Mouse (Mus musculus): ENCODE measurements at regions not wholly inside any gene's neighbourhood (a gene's known extent, or its start where the extent isn't known, plus 50 kb on each side); places are given as distances from the start of the nearest gene placed in this dataset.
"Not testable (repeated sequence)": the region's sequence is repeated elsewhere in the genome, so short reads cannot be mapped to it uniquely, and the experiment has no call there.

DNA sequence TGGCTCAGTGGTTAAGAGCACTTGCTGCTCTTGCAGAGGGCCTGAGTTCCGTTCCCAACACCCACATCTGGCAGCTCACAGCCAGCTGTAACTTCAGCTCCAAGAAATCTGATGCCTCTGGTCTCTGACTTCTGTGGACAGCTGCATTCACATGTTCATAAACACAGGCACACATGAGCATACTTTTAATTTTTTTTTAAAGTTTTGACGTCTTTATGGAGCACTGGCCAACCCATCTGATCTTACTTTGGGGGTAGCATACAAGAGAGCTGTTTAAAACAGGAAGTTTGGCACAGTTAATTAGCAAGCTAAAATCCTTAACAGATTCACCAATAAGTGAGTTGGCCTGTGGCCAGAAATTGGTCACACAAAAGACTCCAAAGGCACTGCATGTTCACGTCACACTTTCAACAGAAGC lies 81.2 kb upstream of the Atl2 start:
- H3K9me3 ChIP-seq (replicated peaks; ENCODE audit: control insufficient read depth, low read length): no peaks in the 10 kb centered on the region
- DNase-seq (ENCODE audit: low spot score): no peak
- H3K4me3 ChIP-seq (ENCODE audit: low read depth, low read length): no peak overlapping the region
- H3K4me1 ChIP-seq (ENCODE audit: control insufficient read depth, insufficient read depth, low read length): no peaks in the 10 kb centered on the region
- ATAC-seq (replicated peaks; ENCODE audit: insufficient number of reproducible peaks, low FRiP score, low TSS enrichment, low read depth): no peak
- no peak overlapping the region for H3K27ac ChIP-seq (replicated peaks; ENCODE audit: low read depth, low read length)
- H3K36me3 ChIP-seq (replicated peaks; ENCODE audit: control insufficient read depth, insufficient read depth, low read depth, low read length): no peaks in the 10 kb centered on the region
- H3K9ac ChIP-seq (replicated peaks; ENCODE audit: low read length): no peak overlapping the region
- H3K4me2 ChIP-seq (ENCODE audit: low read depth, low read length): no peak overlapping the region
- no peaks in the 10 kb centered on the region for H3K27me3 ChIP-seq (ENCODE audit: control insufficient read depth, insufficient read depth, low read length)
- 53% methylated on average over 3 of the region's 3 CpGs for WGBS

DNA sequence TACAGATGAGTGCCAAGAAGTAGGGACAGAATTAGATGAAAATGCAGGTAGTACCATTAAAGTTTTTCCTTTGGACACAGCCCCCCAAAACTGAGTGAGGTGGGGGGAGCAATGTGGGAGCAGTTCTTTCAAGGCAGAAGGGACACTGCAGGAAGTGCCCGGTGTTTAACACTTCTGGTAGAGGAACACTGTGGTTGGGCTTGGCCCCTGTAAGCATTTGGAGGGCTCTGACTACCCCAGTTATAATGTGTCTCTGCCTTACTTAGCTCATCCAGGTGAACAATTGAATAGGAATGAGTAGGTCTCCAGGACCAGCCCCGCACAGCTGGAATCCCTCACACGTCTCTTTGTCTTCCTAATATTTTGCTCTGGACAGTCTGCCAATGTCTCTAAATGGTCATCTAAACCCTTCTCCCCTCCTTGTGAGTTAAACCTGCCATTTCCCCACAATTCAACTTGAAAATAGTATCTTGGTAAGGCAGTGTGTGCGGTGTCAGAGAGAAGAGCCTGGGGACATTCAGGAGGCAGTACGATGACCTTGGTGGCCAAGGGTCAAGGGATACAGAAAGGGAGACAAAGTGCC lies 80.7 kb upstream of the Atl2 start:
- no peak for ATAC-seq (replicated peaks; ENCODE audit: insufficient number of reproducible peaks, low FRiP score, low TSS enrichment, low read depth)
- no peaks in the 10 kb centered on the region for H3K4me1 ChIP-seq (ENCODE audit: control insufficient read depth, insufficient read depth, low read length)

DNA sequence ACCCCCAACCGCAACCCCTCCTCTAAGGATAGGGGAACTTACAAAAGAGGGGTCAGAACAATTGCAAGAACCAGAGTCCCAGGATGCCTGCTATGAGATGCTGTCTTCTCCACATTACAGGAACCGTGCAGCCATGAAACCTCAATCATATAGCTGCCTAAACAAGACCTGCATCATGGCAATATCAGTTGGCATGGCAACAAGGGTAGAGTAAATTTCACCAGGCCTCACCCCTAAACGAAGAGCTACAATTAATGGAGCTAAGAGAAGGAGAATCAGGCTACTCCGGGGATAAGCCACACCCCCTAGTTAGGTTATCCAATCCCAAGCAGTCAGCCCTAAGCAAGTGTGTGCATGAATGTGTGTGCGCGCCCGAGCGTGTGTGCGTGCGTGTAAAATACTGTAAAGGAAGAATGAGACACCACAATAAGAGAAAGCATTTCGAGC lies 80.1 kb upstream of the Atl2 start:
- H3K27ac ChIP-seq (replicated peaks; ENCODE audit: low read depth, low read length): no peak overlapping the region
- peak; percentile 52 for DNase-seq (ENCODE audit: low spot score)

More for the DNA sequence above, 80.7 kb upstream of the Atl2 start:
- Histone ChIP-seq H3K27me3 (ENCODE audit: control insufficient read depth, insufficient read depth, low read length) (no peaks in the 10 kb centered on the region), H3K4me2 (ENCODE audit: low read depth, low read length) (no peak overlapping the region), H3K36me3 (replicated peaks; ENCODE audit: control insufficient read depth, insufficient read depth, low read depth, low read length) (no peaks in the 10 kb centered on the region), H3K27ac (replicated peaks; ENCODE audit: low read depth, low read length) (no peak overlapping the region), H3K4me3 (ENCODE audit: low read depth, low read length) (no peak overlapping the region), H3K9me3 (replicated peaks; ENCODE audit: control insufficient read depth, low read length) (no peaks in the 10 kb centered on the region), H3K9ac (replicated peaks; ENCODE audit: low read length) (no peak overlapping the region)
- DNase-seq (ENCODE audit: low spot score): no peak
- 79% methylated on average over 5 of the region's 5 CpGs for WGBS

DNA sequence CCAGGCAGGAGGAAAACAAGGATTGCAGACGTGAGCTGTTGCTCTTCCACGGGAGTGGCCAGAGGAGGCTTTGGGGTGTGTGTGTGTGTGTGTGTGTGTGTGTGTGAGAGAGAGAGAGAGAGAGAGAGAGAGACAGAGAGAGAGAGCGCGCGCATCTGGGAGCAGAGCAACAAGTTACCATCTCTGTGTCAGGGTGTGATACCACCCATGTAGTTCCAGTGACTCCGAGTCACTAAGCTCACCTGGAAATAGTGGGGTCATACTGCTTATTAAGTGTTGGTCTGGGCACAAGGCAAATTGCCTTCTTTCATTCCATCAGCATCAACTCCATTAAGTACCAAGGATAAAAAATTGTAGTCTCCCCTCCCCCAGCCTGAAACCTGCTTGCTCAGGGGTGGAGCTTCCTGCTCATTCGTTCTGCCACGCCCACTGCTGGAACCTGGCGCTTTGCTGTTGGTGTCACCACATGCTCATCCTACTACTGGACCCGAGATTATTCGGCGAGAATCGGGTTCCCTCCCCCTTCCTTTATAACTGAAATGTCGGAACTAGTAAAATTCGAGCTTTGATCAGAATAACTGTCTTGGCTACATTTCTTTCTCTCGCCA lies 79.3 kb upstream of the Atl2 start:
- H3K36me3 ChIP-seq (replicated peaks; ENCODE audit: control insufficient read depth, insufficient read depth, low read depth, low read length); H3K4me3 ChIP-seq (ENCODE audit: low read depth, low read length); H3K4me1 ChIP-seq (ENCODE audit: control insufficient read depth, insufficient read depth, low read length); H3K27me3 ChIP-seq (ENCODE audit: control insufficient read depth, insufficient read depth, low read length); H3K27ac ChIP-seq (replicated peaks; ENCODE audit: low read depth, low read length); H3K9me3 ChIP-seq (replicated peaks; ENCODE audit: control insufficient read depth, low read length); ATAC-seq (replicated peaks; ENCODE audit: insufficient number of reproducible peaks, low FRiP score, low TSS enrichment, low read depth); DNase-seq (ENCODE audit: low spot score); H3K9ac ChIP-seq (replicated peaks; ENCODE audit: low read length): not testable (repeated sequence)
- peak overlapping the region; percentile 23; the same call in 1 of the 2 replicates for H3K4me2 ChIP-seq (ENCODE audit: low read depth, low read length)
- WGBS: 13% methylated on average over 16 of the region's 16 CpGs

More for the DNA sequence above, 80.1 kb upstream of the Atl2 start:
- Histone ChIP-seq H3K4me2 (ENCODE audit: low read depth, low read length) (peak overlapping the region; percentile 21; the same call in 1 of the 2 replicates), H3K4me3 (ENCODE audit: low read depth, low read length) (no peak overlapping the region), H3K9ac (replicated peaks; ENCODE audit: low read length) (no peak overlapping the region), H3K27me3 (ENCODE audit: control insufficient read depth, insufficient read depth, low read length) (no peaks in the 10 kb centered on the region), H3K9me3 (replicated peaks; ENCODE audit: control insufficient read depth, low read length) (no peaks in the 10 kb centered on the region), H3K4me1 (ENCODE audit: control insufficient read depth, insufficient read depth, low read length) (no peaks in the 10 kb centered on the region), H3K36me3 (replicated peaks; ENCODE audit: control insufficient read depth, insufficient read depth, low read depth, low read length) (no peaks in the 10 kb centered on the region)
- ATAC-seq (replicated peaks; ENCODE audit: insufficient number of reproducible peaks, low FRiP score, low TSS enrichment, low read depth): peak; percentile 59; the same call in 1 of the 2 replicates
- 27% methylated on average over 11 of the region's 11 CpGs for WGBS

DNA sequence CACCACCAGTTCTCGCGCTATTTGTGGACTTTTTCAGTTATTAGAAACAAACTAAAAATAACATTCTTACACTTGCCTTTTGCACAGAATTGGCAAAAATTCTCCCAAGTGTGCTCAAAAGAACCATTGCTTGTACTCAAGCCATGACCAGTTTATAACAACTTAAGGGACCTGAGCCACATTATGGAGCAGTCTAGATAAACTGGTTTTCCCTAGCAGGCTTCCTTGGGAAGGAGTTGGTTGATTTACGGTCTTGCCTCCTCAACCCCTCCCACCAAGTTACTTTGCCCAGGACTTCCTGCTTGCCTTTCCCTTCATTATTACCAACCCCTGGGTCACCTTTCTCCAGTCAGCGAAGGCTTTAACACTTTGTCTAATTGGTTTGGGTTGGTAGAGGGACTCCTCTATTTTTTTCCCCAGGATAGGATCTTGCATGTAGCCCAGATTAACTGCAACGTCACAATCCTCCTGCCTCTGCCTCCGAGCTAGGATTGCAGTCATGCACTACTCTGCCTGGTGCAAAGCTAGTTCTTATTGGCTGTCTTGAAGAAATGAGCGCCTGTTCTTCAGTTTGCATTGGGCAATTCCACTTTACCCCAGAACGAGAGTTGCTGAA lies 75.9 kb upstream of the Atl2 start:
- Histone ChIP-seq H3K36me3 (replicated peaks; ENCODE audit: control insufficient read depth, insufficient read depth, low read depth, low read length) (no peaks in the 10 kb centered on the region), H3K4me1 (ENCODE audit: control insufficient read depth, insufficient read depth, low read length) (no peaks in the 10 kb centered on the region; the same call in 1 of the 2 replicates), H3K4me2 (ENCODE audit: low read depth, low read length) (no peak overlapping the region), H3K4me3 (ENCODE audit: low read depth, low read length) (no peak overlapping the region), H3K9me3 (replicated peaks; ENCODE audit: control insufficient read depth, low read length) (no peaks in the 10 kb centered on the region), H3K27me3 (ENCODE audit: control insufficient read depth, insufficient read depth, low read length) (no peaks in the 10 kb centered on the region), H3K27ac (replicated peaks; ENCODE audit: low read depth, low read length) (no peak overlapping the region), H3K9ac (replicated peaks; ENCODE audit: low read length) (no peak overlapping the region)
- 81% methylated on average over 8 of the region's 8 CpGs for WGBS
- ATAC-seq (replicated peaks; ENCODE audit: insufficient number of reproducible peaks, low FRiP score, low TSS enrichment, low read depth): no peak
- DNase-seq (ENCODE audit: low spot score): no peak

DNA sequence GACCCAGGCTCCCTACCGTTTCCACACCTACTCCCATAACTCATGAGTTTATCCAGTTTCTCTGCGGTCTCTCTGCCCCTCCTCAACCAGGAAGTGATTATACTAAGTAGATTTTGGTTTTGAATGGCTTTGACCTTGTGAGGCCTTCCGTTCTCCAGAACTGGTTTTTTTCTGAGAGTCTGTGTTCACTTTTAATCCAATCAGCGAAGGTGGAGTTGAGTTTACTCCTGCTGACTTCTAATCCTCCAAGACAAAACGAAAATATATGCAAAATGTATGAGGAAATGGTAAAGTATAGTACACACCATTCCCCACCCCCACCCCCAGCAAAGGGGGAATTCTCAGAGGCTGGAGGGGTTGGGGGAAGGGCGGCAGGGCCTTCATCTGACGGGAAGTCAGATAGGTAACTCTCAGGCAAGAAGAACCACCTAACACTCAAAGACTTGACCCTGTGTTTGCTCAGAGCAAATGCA lies 73.6 kb upstream of the Atl2 start:
- no peak overlapping the region for H3K27ac ChIP-seq (replicated peaks; ENCODE audit: low read depth, low read length)
- no peak for DNase-seq (ENCODE audit: low spot score)
- WGBS: 14% methylated on average over 7 of the region's 7 CpGs

DNA sequence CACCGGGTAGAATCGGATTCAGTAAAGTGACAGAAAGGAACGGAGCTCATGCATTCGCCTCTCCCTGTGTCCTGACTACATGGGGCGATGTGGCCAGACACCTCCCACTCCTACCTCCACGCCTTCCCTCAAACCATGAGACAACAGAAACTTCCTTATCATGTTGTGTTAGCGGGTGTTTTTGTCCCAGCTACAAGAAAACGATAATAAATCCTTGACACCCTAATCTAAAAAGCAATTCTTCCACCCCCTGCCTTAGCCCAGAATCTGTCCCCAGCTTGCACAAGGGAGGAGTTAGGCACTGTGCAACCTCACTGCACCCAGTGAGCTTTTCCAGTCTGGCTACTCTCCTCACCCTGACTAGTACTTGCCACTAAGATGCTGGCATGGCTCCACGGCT lies 72.9 kb upstream of the Atl2 start:
- Histone ChIP-seq H3K4me2 (ENCODE audit: low read depth, low read length) (no peak overlapping the region), H3K4me1 (ENCODE audit: control insufficient read depth, insufficient read depth, low read length) (no peaks in the 10 kb centered on the region; the same call in 1 of the 2 replicates), H3K36me3 (replicated peaks; ENCODE audit: control insufficient read depth, insufficient read depth, low read depth, low read length) (no peaks in the 10 kb centered on the region), H3K27ac (replicated peaks; ENCODE audit: low read depth, low read length) (no peak overlapping the region), H3K4me3 (ENCODE audit: low read depth, low read length) (no peak overlapping the region), H3K27me3 (ENCODE audit: control insufficient read depth, insufficient read depth, low read length) (no peaks in the 10 kb centered on the region), H3K9ac (replicated peaks; ENCODE audit: low read length) (no peak overlapping the region), H3K9me3 (replicated peaks; ENCODE audit: control insufficient read depth, low read length) (no peaks in the 10 kb centered on the region)
- ATAC-seq (replicated peaks; ENCODE audit: insufficient number of reproducible peaks, low FRiP score, low TSS enrichment, low read depth) (no peak), DNase-seq (ENCODE audit: low spot score) (no peak)
- WGBS: 80% methylated on average over 9 of the region's 9 CpGs

More for the DNA sequence above, 73.6 kb upstream of the Atl2 start:
- Histone ChIP-seq H3K4me3 (ENCODE audit: low read depth, low read length) (no peak overlapping the region), H3K27me3 (ENCODE audit: control insufficient read depth, insufficient read depth, low read length) (no peaks in the 10 kb centered on the region), H3K4me1 (ENCODE audit: control insufficient read depth, insufficient read depth, low read length) (no peaks in the 10 kb centered on the region; the same call in 1 of the 2 replicates), H3K9me3 (replicated peaks; ENCODE audit: control insufficient read depth, low read length) (no peaks in the 10 kb centered on the region), H3K4me2 (ENCODE audit: low read depth, low read length) (no peak overlapping the region; the same call in 1 of the 2 replicates), H3K9ac (replicated peaks; ENCODE audit: low read length) (no peak overlapping the region), H3K36me3 (replicated peaks; ENCODE audit: control insufficient read depth, insufficient read depth, low read depth, low read length) (no peaks in the 10 kb centered on the region)
- ATAC-seq (replicated peaks; ENCODE audit: insufficient number of reproducible peaks, low FRiP score, low TSS enrichment, low read depth): no peak

DNA sequence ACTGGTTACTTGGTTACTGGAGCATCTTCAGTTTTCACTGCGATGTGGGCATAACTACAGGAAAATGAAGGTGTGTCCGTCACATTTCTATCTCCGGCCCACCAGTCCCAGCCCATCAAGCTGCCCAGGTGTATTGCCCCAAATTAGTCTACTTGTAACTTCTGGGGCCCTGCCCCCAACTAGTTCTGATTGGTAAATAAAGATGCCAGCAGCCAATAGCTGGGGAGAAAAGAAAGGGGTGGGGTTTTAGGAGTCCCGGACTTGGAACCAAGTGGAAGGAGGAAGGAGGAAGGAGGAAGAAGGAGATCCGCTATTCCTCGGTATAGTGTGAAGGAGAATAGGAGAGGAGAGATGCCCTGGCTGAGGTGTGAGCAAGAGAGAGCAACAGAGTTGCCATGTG lies 71.1 kb upstream of the Atl2 start:
- Histone ChIP-seq H3K9me3 (replicated peaks; ENCODE audit: control insufficient read depth, low read length) (no peaks in the 10 kb centered on the region), H3K27ac (replicated peaks; ENCODE audit: low read depth, low read length) (no peak overlapping the region), H3K4me2 (ENCODE audit: low read depth, low read length) (no peak overlapping the region), H3K4me3 (ENCODE audit: low read depth, low read length) (no peak overlapping the region), H3K4me1 (ENCODE audit: control insufficient read depth, insufficient read depth, low read length) (no peaks in the 10 kb centered on the region; the same call in 1 of the 2 replicates), H3K9ac (replicated peaks; ENCODE audit: low read length) (no peak overlapping the region), H3K27me3 (ENCODE audit: control insufficient read depth, insufficient read depth, low read length) (no peaks in the 10 kb centered on the region), H3K36me3 (replicated peaks; ENCODE audit: control insufficient read depth, insufficient read depth, low read depth, low read length) (no peaks in the 10 kb centered on the region)
- 43% methylated on average over 6 of the region's 6 CpGs for WGBS
- no peak for DNase-seq (ENCODE audit: low spot score)
- no peak for ATAC-seq (replicated peaks; ENCODE audit: insufficient number of reproducible peaks, low FRiP score, low TSS enrichment, low read depth)

Data from embryonic facial prominence, embryonic 11.5 days (tissue).